Mouse (Mus musculus): ENCODE measurements around the gene Prtg. TPM values are rescaled to one million over a fixed set of nuclear protein-coding genes. Genes with fewer than 3 reads are reported as not detected.

The Prtg gene
- polyA plus RNA-seq, 1 experiment from 2014 or later = 0.06 TPM

DNA sequence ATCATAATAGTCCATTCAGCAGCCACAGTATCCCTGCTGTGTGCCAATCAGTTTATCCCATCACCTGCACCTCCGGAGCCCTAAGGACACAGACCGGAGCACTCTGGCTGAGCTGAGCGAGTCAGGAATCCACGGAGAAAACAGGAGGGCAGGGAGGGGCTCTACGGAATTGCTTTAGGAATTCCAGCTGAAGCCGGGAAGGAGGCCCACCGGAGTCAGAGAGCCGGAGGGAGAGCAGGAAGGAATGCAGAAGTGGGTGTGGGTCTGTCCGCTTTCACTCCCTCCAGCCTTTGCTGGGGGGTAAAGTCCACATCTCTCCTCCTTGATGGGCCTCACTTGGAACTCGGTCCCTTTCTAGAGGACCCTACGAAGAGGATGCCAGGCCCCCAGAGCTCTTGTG is 27.7 kb upstream of the Prtg start:
- ATAC-seq (ENCODE audit: low FRiP score, low TSS enrichment) (no peak), DNase-seq (ENCODE audit: low spot score) (no peak)
- H3K27ac ChIP-seq (replicated peaks) = no peak overlapping the region
- 32% methylated on average over 11 of the region's 11 CpGs for WGBS
- H3K4me2 ChIP-seq (replicated peaks; ENCODE audit: low read depth) = no peak overlapping the region
- H3K9ac ChIP-seq (ENCODE audit: low read length) = no peak overlapping the region
- H3K9me3 ChIP-seq (ENCODE audit: control insufficient read depth, low read length) = no peaks in the 10 kb centered on the region
- H3K36me3 ChIP-seq (ENCODE audit: control insufficient read depth, insufficient read depth, low read length) = no peaks in the 10 kb centered on the region
- 0 out of 2 replicates have a peak, but pooled peaks cover 3% of the 10 kb centered on the region for H3K4me1 ChIP-seq (replicated peaks; ENCODE audit: control insufficient read depth, insufficient read depth)
- H3K4me3 ChIP-seq (ENCODE audit: low read depth, low read length) = no peak overlapping the region
- H3K27me3 ChIP-seq (ENCODE audit: control insufficient read depth, insufficient read depth, low read length) = no peaks in the 10 kb centered on the region
- no peak for TF ChIP-seq CTCF (IDR thresholded peaks at IDR 0.05; ENCODE audit: low read depth)
- TF ChIP-seq EP300 (optimal IDR thresholded peaks at IDR 0.05) = no peak

DNA sequence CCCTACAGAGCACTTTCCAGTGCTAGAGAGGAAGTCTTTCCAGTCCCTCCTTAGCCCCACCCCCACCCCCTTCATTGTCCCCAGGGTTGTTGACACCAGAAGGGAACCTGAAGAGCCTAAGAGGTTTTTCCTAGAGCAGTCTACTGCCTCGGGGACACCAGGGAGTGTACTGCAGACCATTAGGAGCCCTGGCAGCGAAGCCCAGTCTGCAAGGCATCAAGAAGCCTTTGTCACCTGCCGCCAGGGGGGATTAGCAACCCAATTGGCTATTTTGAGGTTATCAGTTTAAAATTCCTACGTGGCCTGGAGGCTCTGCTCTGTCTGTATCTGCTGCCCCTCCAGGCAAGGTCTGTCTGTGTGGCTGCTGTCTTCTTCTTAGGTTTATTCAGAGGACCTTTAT is 26.9 kb upstream of the Prtg start:
- WGBS = 19% methylated on average over 4 of the region's 4 CpGs
- ATAC-seq (ENCODE audit: low FRiP score, low TSS enrichment) = no peak

DNA sequence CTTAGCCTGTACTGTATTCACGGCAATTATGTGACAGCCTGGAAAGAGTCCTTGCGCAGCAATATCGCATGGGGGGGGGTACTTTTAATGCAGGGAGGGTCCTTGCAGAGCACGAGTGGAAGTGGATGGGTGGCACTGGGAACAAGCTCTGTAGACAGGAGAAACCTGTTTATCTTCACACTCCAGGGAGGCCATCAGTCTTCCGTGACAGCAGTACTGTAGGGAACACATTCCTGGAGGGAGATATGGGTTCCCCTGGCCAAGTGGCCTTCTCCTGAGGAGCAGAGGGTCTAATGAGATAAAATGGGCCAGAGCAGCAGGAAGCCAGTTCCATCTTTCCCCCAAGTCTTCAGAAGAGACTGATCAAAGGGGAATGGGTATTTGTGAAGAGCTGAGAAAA is 26.0 kb upstream of the Prtg start:
- no peak overlapping the region for H3K27ac ChIP-seq (replicated peaks)

More for the DNA sequence above, 26.9 kb upstream of the Prtg start:
- Histone ChIP-seq H3K9ac (ENCODE audit: low read length) (no peak overlapping the region), H3K27ac (replicated peaks) (no peak overlapping the region), H3K27me3 (ENCODE audit: control insufficient read depth, insufficient read depth, low read length) (no peaks in the 10 kb centered on the region), H3K4me1 (replicated peaks; ENCODE audit: control insufficient read depth, insufficient read depth) (0 out of 2 replicates have a peak, but pooled peaks cover 3% of the 10 kb centered on the region), H3K36me3 (ENCODE audit: control insufficient read depth, insufficient read depth, low read length) (no peaks in the 10 kb centered on the region), H3K4me3 (ENCODE audit: low read depth, low read length) (no peak overlapping the region), H3K4me2 (replicated peaks; ENCODE audit: low read depth) (no peak overlapping the region), H3K9me3 (ENCODE audit: control insufficient read depth, low read length) (no peaks in the 10 kb centered on the region)
- no peak for DNase-seq (ENCODE audit: low spot score)
- TF ChIP-seq EP300 (optimal IDR thresholded peaks at IDR 0.05) = no peak
- TF ChIP-seq CTCF (IDR thresholded peaks at IDR 0.05; ENCODE audit: low read depth) = no peak

DNA sequence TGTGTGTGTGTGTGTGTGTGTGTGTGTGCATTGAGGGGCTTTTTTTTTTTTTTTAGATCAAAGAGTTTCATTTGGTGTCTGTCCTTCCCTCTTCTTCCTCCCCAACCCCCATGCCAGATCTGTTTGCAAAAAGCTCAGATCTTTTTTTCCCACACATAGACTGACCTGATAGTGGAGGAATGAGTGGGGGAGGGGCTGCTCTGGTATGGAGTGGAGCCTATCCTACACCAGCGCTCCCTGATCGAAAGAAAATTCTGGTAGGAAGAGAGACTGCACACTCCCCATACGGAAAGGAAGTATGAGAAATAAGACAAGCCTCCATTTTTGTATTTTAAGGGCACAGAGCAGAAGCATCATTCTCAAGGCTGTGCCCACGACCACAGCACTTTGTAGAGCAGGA is 25.2 kb upstream of the Prtg start:
- Histone ChIP-seq H3K4me1 (replicated peaks; ENCODE audit: control insufficient read depth, insufficient read depth) (0 out of 2 replicates have a peak, but pooled peaks cover 3% of the 10 kb centered on the region), H3K9ac (ENCODE audit: low read length) (no peak overlapping the region), H3K4me3 (ENCODE audit: low read depth, low read length) (no peak overlapping the region), H3K27ac (replicated peaks) (no peak overlapping the region), H3K9me3 (ENCODE audit: control insufficient read depth, low read length) (no peaks in the 10 kb centered on the region), H3K36me3 (ENCODE audit: control insufficient read depth, insufficient read depth, low read length) (no peaks in the 10 kb centered on the region), H3K4me2 (replicated peaks; ENCODE audit: low read depth) (no peak overlapping the region), H3K27me3 (ENCODE audit: control insufficient read depth, insufficient read depth, low read length) (no peaks in the 10 kb centered on the region)
- ATAC-seq (ENCODE audit: low FRiP score, low TSS enrichment) = no peak
- TF ChIP-seq EP300 (optimal IDR thresholded peaks at IDR 0.05) (no peak), CTCF (IDR thresholded peaks at IDR 0.05; ENCODE audit: low read depth) (no peak)
- DNase-seq (ENCODE audit: low spot score) = no peak
- 43% methylated on average over 4 of the region's 4 CpGs for WGBS

More for the DNA sequence above, 26.0 kb upstream of the Prtg start:
- Histone ChIP-seq H3K36me3 (ENCODE audit: control insufficient read depth, insufficient read depth, low read length) (no peaks in the 10 kb centered on the region), H3K9me3 (ENCODE audit: control insufficient read depth, low read length) (no peaks in the 10 kb centered on the region), H3K4me1 (replicated peaks; ENCODE audit: control insufficient read depth, insufficient read depth) (0 out of 2 replicates have a peak, but pooled peaks cover 3% of the 10 kb centered on the region), H3K4me3 (ENCODE audit: low read depth, low read length) (no peak overlapping the region), H3K9ac (ENCODE audit: low read length) (no peak overlapping the region), H3K4me2 (replicated peaks; ENCODE audit: low read depth) (no peak overlapping the region), H3K27me3 (ENCODE audit: control insufficient read depth, insufficient read depth, low read length) (no peaks in the 10 kb centered on the region)
- no peak for DNase-seq (ENCODE audit: low spot score)
- WGBS = 23% methylated on average over 5 of the region's 5 CpGs
- no peak for ATAC-seq (ENCODE audit: low FRiP score, low TSS enrichment)
- TF ChIP-seq CTCF (IDR thresholded peaks at IDR 0.05; ENCODE audit: low read depth) (no peak), EP300 (optimal IDR thresholded peaks at IDR 0.05) (no peak)

DNA sequence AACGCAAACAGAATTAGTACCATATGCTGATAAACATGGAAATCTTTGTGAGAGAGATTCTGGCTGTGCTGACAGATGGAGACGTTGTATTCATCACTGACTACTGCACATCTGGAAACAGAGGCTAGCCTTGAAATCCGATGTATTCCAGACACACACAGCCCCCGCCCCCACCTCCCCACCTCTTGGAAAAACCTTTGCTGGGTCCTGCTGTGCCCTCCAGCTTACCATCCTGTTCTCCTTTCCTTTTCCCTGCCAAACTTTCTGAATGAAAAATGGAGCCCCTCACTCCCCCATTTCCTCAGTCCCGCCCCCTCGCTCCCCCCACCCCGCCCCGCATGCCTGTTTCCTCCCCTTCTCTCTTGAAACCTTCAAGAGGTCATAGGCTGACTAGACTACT is 24.6 kb upstream of the Prtg start:
- Histone ChIP-seq H3K4me3 (ENCODE audit: low read depth, low read length) (no peak overlapping the region), H3K27me3 (ENCODE audit: control insufficient read depth, insufficient read depth, low read length) (no peaks in the 10 kb centered on the region), H3K36me3 (ENCODE audit: control insufficient read depth, insufficient read depth, low read length) (no peaks in the 10 kb centered on the region), H3K4me1 (replicated peaks; ENCODE audit: control insufficient read depth, insufficient read depth) (0 out of 2 replicates have a peak, but pooled peaks cover 3% of the 10 kb centered on the region), H3K27ac (replicated peaks) (no peak overlapping the region), H3K9ac (ENCODE audit: low read length) (no peak overlapping the region), H3K9me3 (ENCODE audit: control insufficient read depth, low read length) (no peaks in the 10 kb centered on the region), H3K4me2 (replicated peaks; ENCODE audit: low read depth) (no peak overlapping the region)
- WGBS = 34% methylated on average over 8 of the region's 8 CpGs
- ATAC-seq (ENCODE audit: low FRiP score, low TSS enrichment) (no peak), DNase-seq (ENCODE audit: low spot score) (no peak)
- TF ChIP-seq EP300 (optimal IDR thresholded peaks at IDR 0.05) = no peak
- no peak for TF ChIP-seq CTCF (IDR thresholded peaks at IDR 0.05; ENCODE audit: low read depth)

DNA sequence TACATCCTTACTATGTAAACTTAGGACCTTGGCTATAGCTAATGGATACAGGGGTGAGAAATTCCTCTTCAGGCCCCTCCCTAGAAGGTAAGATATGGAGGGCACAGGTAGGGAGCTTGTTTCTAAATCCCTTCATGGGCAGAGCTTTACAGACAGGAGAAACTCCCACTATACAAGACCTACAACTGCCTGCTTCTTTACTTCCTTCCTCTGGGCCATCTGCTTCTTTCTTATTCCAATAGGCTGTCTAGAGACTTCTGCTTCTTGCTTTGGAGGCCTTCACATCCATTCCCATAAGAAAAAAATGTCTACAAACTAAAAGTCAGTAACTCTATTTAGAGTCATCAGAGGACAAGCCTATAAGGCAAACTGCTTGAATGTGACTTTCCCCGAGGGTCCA is 18.9 kb upstream of the Prtg start:
- DNase-seq (ENCODE audit: low spot score) (no peak), ATAC-seq (ENCODE audit: low FRiP score, low TSS enrichment) (no peak)
- Histone ChIP-seq H3K36me3 (ENCODE audit: control insufficient read depth, insufficient read depth, low read length) (no peaks in the 10 kb centered on the region), H3K4me1 (replicated peaks; ENCODE audit: control insufficient read depth, insufficient read depth) (no peaks in the 10 kb centered on the region), H3K9ac (ENCODE audit: low read length) (no peak overlapping the region), H3K9me3 (ENCODE audit: control insufficient read depth, low read length) (no peaks in the 10 kb centered on the region), H3K4me3 (ENCODE audit: low read depth, low read length) (no peak overlapping the region), H3K27ac (replicated peaks) (no peak overlapping the region), H3K27me3 (ENCODE audit: control insufficient read depth, insufficient read depth, low read length) (no peaks in the 10 kb centered on the region), H3K4me2 (replicated peaks; ENCODE audit: low read depth) (no peak overlapping the region)
- TF ChIP-seq CTCF (IDR thresholded peaks at IDR 0.05; ENCODE audit: low read depth) (no peak), EP300 (optimal IDR thresholded peaks at IDR 0.05) (no peak)
- 94% methylated on average over 1 of the region's 1 CpGs for WGBS

Measured in stomach, postnatal 0 days (tissue).